Mouse (Mus musculus): ENCODE measurements around the gene Wdr18. TPM values are rescaled to one million over a fixed set of nuclear protein-coding genes. Genes with fewer than 3 reads are reported as not detected.

Gene Wdr18
- polyA plus RNA-seq, 1 experiment from 2014 or later, result 77.4 TPM

DNA sequence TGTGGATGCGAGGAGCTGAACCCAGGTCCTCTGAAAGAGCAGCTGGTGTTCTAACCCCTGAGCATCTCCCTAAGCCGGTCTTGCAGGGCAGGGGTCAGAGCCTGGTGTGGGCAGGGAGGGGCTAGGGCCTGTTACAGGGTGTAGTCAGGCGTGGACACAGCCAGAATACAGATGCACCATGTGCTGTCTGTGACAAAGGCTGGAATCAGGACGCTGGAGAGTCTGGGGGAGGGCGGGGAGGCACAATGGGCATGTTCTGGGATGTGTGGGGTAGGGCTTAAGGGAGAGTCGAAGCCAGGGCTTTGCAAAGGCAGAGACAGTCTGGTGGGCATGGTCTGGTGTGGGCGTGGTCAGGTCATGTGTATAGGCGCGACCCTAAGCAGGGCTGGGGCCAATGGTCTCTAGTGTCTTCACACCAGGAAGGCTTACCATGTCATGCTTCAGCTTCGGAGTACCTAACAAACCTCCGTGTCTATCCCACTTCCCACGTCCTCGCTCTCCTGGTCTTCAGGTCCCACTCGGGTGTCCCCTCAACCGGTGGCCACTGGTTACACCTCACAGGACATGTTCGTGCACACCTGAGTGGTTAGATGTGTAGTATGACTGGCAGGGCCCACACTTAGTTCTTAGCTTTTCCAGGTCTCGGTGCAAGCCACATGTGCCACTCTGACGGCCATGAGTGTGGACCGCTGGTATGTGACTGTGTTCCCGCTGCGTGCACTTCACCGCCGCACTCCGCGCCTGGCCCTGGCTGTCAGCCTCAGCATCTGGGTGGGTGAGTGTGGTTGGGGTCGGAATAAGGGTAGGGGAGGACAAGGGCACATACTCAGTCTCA, 39.7 kb upstream of the Wdr18 start:
- Histone ChIP-seq H3K4me2 (peak overlapping the region; percentile 50), H3K36me3 (no peaks in the 10 kb centered on the region), H3K9ac (no peak overlapping the region), H3K4me3 (peak overlapping the region; percentile 30), H3K4me1 (replicated peaks) (peaks cover 52% of the 10 kb centered on the region), H3K9me3 (no peaks in the 10 kb centered on the region), H3K27ac (no peak overlapping the region), H3K27me3 (peaks cover 75% of the 10 kb centered on the region)
- no peak for ATAC-seq (ENCODE audit: low FRiP score)
- WGBS, result 18% methylated on average over 25 of the region's 26 CpGs

DNA sequence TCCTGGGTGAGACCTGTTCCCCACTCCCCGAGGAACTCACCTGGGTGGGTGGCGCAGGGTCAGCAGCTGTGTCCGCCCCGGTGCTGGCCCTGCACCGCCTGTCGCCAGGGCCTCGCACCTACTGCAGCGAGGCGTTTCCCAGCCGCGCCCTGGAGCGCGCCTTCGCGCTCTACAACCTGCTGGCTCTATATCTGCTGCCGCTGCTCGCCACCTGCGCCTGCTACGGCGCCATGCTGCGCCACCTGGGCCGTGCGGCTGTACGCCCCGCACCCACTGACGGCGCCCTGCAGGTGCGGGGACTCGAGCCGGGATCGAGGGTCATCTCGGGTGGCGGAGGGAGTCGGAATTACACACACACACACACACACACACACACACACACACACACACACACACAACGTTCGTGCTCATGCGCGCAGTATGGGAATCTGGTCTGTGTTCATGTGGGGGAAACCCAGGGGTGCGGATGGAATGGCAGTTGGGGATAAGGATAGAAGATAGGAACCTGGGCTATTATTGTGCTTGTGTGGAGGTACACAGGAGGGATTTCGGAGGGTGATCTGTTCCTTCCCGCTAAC, 38.9 kb upstream of the Wdr18 start, which contains the start of gene R3hdm4:
TSS of gene R3hdm4 (minus strand) at position 251 of the 578 bp plus-strand sequence.
- 4% methylated on average over 41 of the region's 41 CpGs for WGBS
- Histone ChIP-seq H3K4me1 (replicated peaks) (peaks cover 51% of the 10 kb centered on the region), H3K4me2 (peak within 1 kb of the TSS; percentile 50), H3K27ac (no peak within 1 kb of the TSS), H3K9ac (peak within 1 kb of the TSS; percentile 58), H3K4me3 (peak within 1 kb of the TSS; percentile 30), H3K9me3 (no peaks in the 10 kb centered on the region), H3K36me3 (no peaks in the 10 kb centered on the region), H3K27me3 (peaks cover 75% of the 10 kb centered on the region)
- no peak for ATAC-seq (ENCODE audit: low FRiP score)

DNA sequence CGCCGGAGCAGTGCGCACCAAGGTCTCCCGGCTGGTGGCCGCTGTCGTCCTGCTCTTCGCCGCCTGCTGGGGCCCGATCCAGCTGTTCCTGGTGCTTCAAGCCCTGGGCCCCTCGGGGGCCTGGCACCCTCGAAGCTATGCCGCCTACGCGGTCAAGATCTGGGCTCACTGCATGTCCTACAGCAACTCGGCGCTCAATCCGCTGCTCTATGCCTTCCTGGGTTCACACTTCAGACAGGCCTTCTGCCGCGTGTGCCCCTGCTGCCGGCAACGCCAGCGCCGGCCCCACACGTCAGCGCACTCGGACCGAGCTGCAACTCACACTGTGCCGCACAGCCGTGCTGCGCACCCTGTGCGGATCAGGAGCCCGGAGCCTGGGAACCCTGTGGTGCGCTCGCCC, 38.4 kb upstream of the Wdr18 start:
- Histone ChIP-seq H3K27ac (no peak overlapping the region), H3K4me2 (peak overlapping the region; percentile 50), H3K4me1 (replicated peaks) (peaks cover 54% of the 10 kb centered on the region), H3K9ac (peak overlapping the region; percentile 58), H3K36me3 (no peaks in the 10 kb centered on the region), H3K27me3 (peaks cover 75% of the 10 kb centered on the region), H3K4me3 (peak overlapping the region; percentile 30), H3K9me3 (no peaks in the 10 kb centered on the region)
- no peak for ATAC-seq (ENCODE audit: low FRiP score)
- WGBS, result under 1% methylated on average over 34 of the region's 34 CpGs

DNA sequence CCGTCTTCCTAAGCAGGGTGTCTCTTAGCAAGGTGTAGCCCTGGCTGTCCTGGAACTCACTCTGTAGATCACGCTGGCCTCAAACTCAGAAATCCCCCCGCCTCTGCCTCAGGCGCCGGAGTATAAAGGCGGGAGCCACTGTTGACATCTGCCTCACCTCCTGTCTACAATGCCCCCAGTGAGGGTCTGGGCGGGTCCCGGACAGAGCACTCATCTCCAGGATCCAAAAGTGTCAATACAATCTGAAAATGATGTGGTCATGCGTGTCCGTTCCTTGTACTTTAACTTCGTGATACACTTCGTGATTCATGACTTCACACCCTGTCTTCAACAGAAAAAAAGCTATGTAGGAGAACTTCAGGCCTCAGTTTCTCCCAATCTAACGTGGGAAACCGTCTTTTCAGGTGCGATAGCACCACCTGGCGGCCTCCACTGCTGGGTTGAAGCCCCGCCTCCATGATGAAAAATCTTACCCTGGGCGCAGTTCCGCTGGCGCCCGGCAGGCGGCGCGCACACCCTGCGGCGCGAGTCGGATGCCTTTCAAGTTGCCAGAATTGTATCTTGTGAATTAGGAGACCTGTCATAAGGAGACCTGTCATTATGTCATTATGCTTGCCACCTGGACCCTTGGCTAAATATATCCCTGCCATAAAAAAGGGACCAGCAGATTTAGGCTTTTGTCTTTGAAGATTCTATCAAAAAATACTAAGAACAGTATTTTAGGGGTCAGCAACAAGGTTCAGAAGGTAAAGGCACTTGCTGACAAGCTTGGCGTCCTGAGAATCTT, 34.8 kb upstream of the Wdr18 start:
- Histone ChIP-seq H3K4me3 (peak overlapping the region; percentile 87; the same call in 1 of the 2 replicates), H3K9ac (no peak overlapping the region), H3K4me2 (peak overlapping the region; percentile 89; the same call in 1 of the 2 replicates), H3K4me1 (replicated peaks) (peaks cover 49% of the 10 kb centered on the region), H3K36me3 (no peaks in the 10 kb centered on the region), H3K9me3 (no peaks in the 10 kb centered on the region), H3K27me3 (peaks cover 44% of the 10 kb centered on the region), H3K27ac (no peak overlapping the region)
- ATAC-seq (ENCODE audit: low FRiP score), result no peak
- 9% methylated on average over 29 of the region's 29 CpGs for WGBS

DNA sequence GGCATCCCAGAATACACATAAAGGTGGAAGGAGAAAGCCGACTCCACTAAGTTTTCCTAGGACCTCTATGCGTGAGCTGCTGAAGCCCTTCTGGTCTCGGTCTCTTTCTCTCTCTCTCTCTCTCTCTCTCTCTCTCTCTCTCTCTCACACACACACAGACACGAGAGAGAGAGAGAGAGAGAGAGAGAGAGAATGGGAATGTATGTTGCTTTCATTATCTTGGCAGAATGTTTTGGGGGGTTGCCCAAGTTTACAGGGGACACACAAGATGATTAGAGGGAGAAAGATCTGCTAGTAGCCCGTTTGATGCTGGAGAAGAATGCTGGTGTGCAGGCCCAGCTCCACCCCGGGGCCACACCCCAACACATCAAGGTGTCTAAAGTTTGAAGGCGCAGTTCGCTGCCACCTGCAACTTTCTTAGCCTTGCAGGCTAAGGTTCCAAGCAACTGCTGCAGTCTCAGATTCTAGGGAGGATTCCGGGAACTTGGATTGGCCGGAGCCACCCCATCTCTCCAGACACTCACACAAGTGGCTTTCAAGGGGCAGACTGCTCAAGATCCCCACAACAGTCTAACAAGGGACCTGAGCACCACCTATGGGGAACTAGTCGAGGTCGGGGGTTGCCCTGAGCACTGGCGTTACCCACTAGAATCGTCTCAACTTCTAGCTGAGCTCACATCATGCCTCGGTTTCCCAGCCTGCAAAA, 34.0 kb upstream of the Wdr18 start:
- peak overlapping the region; percentile 94 for H3K27ac ChIP-seq
- WGBS, result 12% methylated on average over 15 of the region's 15 CpGs
- H3K36me3 ChIP-seq, result peaks cover 2% of the 10 kb centered on the region
- H3K4me3 ChIP-seq, result peak overlapping the region; percentile 87
- ATAC-seq (ENCODE audit: low FRiP score), result peak; percentile 2; the same call in 1 of the 2 replicates
- H3K9ac ChIP-seq, result peak overlapping the region; percentile 95
- peak overlapping the region; percentile 89 for H3K4me2 ChIP-seq
- H3K27me3 ChIP-seq, result peaks cover 37% of the 10 kb centered on the region
- peaks cover 49% of the 10 kb centered on the region for H3K4me1 ChIP-seq (replicated peaks)
- H3K9me3 ChIP-seq, result no peaks in the 10 kb centered on the region

DNA sequence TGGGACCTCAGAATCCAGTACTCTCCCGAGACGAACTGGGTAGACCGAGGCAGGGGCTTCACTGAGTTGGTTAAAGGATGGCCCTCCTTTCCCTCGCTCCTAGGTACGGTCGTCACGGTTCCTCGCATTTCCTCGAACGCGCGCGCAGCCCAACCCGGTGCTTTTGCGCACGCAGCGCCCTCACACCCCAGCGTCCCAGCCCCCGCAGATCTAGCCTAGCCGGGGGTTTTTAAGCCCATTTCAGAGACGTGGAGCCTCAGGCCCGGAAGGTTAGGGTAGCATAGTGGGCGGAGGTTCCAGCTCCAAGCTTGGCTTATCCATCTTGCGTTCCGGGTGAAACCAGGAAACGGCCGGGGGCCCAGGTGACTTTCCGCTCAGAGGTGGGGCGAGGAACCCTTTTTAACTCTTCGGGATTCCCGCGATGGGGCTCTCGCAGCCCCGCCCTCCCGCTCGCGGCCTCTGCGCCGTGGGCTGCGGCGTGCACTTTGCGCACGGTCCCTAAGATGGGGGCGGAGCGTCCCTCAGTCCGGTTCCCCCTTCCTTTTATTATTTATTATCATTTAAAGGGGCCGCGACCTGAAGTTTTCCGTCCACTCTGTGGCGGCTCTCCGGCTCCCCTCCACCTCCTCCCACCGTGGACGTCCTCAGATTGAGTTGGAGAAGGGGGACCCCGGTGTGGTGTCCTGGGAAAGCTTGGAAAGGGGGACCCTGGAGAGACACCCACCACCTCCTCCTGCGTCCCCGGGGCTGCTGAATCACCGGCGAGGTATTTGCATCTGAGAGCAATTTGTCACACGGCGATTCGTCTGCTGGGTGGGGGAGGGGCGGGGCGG, 33.2 kb upstream of the Wdr18 start, which contains the start of gene Arid3a:
TSS of gene Arid3a (plus strand) at position 553 of the 833 bp plus-strand sequence.
- Histone ChIP-seq H3K27me3 (peaks cover 29% of the 10 kb centered on the region), H3K4me3 (peak within 1 kb of the TSS; percentile 87), H3K4me2 (peak within 1 kb of the TSS; percentile 89), H3K27ac (peak within 1 kb of the TSS; percentile 94), H3K4me1 (replicated peaks) (peaks cover 48% of the 10 kb centered on the region), H3K36me3 (peaks cover 9% of the 10 kb centered on the region), H3K9ac (peak within 1 kb of the TSS; percentile 95), H3K9me3 (no peaks in the 10 kb centered on the region)
- under 1% methylated on average over 63 of the region's 63 CpGs for WGBS
- peak; percentile 73 for ATAC-seq (ENCODE audit: low FRiP score)

DNA sequence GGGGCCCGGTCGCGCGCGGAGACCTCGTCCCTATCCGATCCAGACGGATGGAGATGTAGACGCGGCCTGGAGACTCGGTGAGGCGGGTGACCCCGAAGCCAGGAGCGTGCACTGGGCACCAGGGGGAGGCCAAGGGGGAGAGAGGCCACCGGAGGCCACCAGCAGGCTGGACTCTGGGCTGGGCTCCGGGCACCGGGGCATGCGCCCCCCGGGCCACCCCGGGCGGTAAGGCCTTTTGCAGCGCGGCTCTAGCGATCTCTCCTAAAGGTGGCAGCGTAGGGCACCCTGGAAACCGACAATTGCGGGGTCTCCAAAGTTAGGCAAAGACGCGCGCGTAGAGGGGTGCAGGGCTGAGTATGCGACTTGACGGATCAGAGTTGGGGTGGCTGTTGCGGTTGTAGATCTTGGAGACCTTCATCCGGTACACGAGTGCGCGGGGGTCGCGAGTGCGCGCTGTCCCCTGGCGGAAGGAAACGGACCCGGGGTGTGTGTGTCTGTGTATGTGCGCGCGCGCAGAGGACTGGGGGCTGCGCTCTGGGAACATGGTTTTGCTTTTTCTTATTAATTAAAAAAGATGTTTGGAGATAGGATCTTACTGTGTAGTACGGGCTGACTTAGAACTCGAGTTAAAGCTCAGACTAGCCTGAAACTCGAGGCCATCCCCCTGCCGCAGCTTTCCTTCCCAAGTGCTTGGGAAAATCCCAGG, 32.5 kb upstream of the Wdr18 start:
- H3K9ac ChIP-seq, result peak overlapping the region; percentile 95
- H3K27me3 ChIP-seq, result peaks cover 21% of the 10 kb centered on the region
- under 1% methylated on average over 54 of the region's 54 CpGs for WGBS
- ATAC-seq (ENCODE audit: low FRiP score), result peak; percentile 53
- peak overlapping the region; percentile 89 for H3K4me2 ChIP-seq
- H3K4me1 ChIP-seq (replicated peaks), result peaks cover 53% of the 10 kb centered on the region
- H3K27ac ChIP-seq, result peak overlapping the region; percentile 94
- H3K36me3 ChIP-seq, result peaks cover 17% of the 10 kb centered on the region
- H3K9me3 ChIP-seq, result no peaks in the 10 kb centered on the region
- H3K4me3 ChIP-seq, result peak overlapping the region; percentile 87

DNA sequence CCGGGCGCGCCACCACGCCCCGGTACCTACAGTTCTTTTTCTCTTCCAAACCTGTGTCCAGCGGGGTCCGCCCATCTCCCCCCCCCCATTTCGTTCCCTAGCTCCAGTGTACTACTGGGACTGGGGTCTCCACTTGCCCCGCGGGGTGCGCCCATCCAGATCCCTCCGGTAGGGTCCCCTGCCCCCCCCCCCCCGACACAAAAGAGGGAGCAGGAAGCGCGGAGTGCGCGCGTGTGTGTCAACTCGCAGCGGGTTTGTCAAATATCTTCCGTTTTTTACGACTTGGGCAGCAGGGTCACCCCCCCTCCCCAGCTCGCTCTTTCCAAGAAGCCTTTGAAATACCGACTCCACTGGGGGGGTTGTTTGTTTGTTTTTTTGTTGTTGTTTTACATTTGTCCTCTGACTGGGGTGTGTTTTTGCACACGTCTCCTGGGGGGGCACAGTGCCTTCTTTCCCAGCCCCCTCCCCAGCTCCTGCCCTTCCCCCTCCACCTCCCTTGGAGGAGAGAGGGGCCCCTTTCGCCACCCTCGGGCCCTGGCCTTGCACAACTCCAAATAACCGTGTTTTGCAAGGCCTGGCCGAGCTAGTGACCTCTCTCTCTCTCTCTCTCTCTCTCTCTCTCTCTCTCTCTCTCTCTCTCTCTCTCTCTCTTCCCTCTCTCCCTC, 31.8 kb upstream of the Wdr18 start:
- WGBS, result 1% methylated on average over 28 of the region's 29 CpGs
- ATAC-seq (ENCODE audit: low FRiP score), result no peak
- Histone ChIP-seq H3K27ac (peak overlapping the region; percentile 94), H3K4me2 (peak overlapping the region; percentile 89), H3K4me3 (peak overlapping the region; percentile 87), H3K27me3 (peaks cover 14% of the 10 kb centered on the region), H3K9me3 (no peaks in the 10 kb centered on the region), H3K4me1 (replicated peaks) (peaks cover 60% of the 10 kb centered on the region), H3K9ac (peak overlapping the region; percentile 95), H3K36me3 (peaks cover 24% of the 10 kb centered on the region)

DNA sequence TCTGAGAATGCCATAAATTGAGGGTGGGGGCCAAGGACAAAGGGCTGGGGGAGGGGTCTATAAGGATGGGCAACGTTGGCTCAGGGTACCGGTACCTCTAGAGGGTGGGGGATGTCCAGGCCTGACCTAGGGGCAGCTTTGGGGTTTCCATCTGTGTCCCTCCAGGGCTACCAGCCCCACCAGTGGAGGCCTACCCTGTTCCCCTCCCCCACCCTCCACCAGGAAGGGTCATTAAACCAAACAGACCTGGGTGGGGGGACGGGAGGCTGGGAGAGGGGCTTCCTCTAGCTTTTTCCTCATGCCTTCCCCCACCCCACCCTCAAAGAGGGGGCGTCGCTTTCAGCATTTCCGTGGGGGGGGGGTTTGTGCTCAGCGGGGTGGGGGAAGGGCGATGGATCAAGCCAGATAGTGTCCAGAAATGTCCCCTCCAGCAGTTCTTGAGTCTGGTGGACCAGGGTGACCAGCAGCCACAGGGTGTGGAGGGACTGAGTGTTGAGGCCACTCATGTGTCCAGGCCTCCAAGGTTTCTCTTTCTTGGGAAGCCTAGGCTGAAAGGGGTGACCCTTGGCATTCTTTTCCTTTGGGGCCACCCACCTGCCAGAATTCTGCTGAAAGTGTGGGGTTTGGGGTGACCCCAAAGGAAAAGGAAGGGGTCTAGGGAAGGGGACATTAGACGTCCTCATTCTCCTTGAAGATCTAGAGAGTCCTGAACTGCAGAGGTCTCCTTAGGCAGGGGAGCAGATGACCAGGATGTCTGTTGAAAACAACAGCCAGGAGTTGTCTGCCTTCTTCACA, 30.8 kb upstream of the Wdr18 start:
- Histone ChIP-seq H3K4me1 (replicated peaks) (peaks cover 69% of the 10 kb centered on the region), H3K27me3 (peaks cover 5% of the 10 kb centered on the region; the same call in 1 of the 2 replicates), H3K9ac (peak overlapping the region; percentile 95), H3K27ac (peak overlapping the region; percentile 94), H3K36me3 (peaks cover 27% of the 10 kb centered on the region), H3K4me2 (peak overlapping the region; percentile 89), H3K4me3 (peak overlapping the region; percentile 87), H3K9me3 (no peaks in the 10 kb centered on the region)
- no peak for ATAC-seq (ENCODE audit: low FRiP score)
- WGBS, result 22% methylated on average over 9 of the region's 9 CpGs
